Mouse (Mus musculus): Measurements from ENCODE around the gene Mrtfa. TPM values are rescaled to one million over a fixed set of nuclear protein-coding genes. Genes with fewer than 3 reads are reported as not detected.
A peak's percentile ranks its signal among the peaks of the same experiment; 100 is the strongest.

Gene Mrtfa
- 18.4 and 21.9 TPM in 2 replicates for polyA plus RNA-seq (2011; ENCODE audit: insufficient read depth, insufficient read length, low read depth, missing spikeins)

DNA sequence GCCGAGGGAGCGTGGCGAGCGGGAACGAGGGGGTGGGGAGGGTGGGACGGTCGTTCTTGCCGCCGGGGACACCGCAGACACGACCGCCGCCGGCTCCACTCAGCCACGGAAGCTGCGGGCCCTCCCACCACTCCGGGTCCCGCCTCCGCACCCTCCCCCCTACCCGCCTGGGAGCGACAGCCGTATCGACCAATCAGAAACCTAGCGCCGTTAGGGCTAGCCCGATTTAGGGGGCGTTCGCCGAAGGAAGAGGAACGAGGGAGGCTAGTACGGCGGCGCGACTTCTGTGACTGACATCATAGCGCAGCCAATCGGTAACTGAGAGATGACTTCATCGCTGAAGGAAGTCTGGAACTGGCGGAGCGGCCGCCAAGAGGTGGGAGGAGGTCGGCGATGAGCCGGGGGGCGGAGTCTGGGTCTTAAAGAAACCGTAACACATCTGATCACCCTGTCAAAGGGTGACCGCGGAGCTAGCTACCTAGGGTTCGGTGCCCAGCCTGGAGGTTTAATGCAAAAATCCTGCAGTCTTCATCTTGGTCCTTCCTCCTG is at the start of gene Mrtfa:
Gene Mrtfa (minus strand): TSS at position 128 of the 549 bp plus-strand sequence.
- H3K27me3 ChIP-seq (ENCODE audit: control insufficient read depth, insufficient read depth, low read length, poor library complexity, severe bottlenecking), result no peaks in the 10 kb centered on the region
- TF ChIP-seq POLR2A (IDR thresholded peaks at IDR 0.05; ENCODE audit: insufficient read depth, low read length) (peak; percentile 37), EP300 (IDR thresholded peaks at IDR 0.05; ENCODE audit: insufficient read depth, low read depth, low read length) (0 out of 2 replicates have a peak, but pooled peaks have one; percentile 34), CTCF (IDR thresholded peaks at IDR 0.05; ENCODE audit: low read depth, low read length) (no peak)
- peak within 1 kb of the TSS; percentile 70 for H3K9ac ChIP-seq (ENCODE audit: low read depth, poor library complexity, severe bottlenecking)
- H3K4me1 ChIP-seq (ENCODE audit: control insufficient read depth, insufficient read depth, low read length), result no peaks in the 10 kb centered on the region
- no peaks in the 10 kb centered on the region for H3K36me3 ChIP-seq (ENCODE audit: control insufficient read depth, insufficient read depth, low read length, poor library complexity, severe bottlenecking)
- H3K9me3 ChIP-seq (replicated peaks; ENCODE audit: control insufficient read depth, insufficient read depth, low read length, poor library complexity, severe bottlenecking), result no peaks in the 10 kb centered on the region
- H3K4me3 ChIP-seq (ENCODE audit: low read depth, low read length), result peak within 1 kb of the TSS; percentile 85
- no peak within 1 kb of the TSS for H3K27ac ChIP-seq (ENCODE audit: insufficient read depth, low read length)

DNA sequence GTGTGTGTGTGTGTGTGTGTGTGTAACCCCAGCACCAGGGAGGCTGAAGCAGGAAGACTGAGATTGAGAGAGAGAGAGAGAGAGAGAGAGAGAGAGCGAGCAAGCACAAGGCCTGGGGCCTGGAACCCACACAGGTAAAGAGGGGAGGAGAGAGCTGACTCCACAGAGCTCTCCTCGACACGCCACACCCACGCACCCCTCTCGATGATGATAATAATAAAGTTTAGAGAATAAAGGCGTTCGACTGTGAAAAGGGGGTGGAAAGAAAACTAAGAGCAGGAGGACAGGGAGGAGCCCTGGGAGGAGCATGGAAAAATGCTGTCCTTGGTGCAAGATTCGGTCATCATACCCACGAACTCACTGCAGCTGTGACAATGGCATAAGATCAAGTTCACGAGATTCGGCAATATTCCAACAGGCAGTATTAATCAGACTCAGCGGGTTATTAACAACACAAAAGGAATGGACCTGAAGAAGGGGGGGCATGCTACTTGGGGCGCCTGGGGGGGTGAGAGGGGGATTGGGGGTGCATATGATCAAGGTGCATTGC is 49.3 kb upstream of the Mrtfa start:
- Histone ChIP-seq H3K9ac (ENCODE audit: low read depth, poor library complexity, severe bottlenecking) (no peak overlapping the region), H3K4me3 (ENCODE audit: low read depth, low read length) (no peak overlapping the region), H3K9me3 (replicated peaks; ENCODE audit: control insufficient read depth, insufficient read depth, low read length, poor library complexity, severe bottlenecking) (no peaks in the 10 kb centered on the region), H3K4me1 (ENCODE audit: control insufficient read depth, insufficient read depth, low read length) (no peaks in the 10 kb centered on the region), H3K27me3 (ENCODE audit: control insufficient read depth, insufficient read depth, low read length, poor library complexity, severe bottlenecking) (no peaks in the 10 kb centered on the region), H3K36me3 (ENCODE audit: control insufficient read depth, insufficient read depth, low read length, poor library complexity, severe bottlenecking) (no peaks in the 10 kb centered on the region), H3K27ac (ENCODE audit: insufficient read depth, low read length) (no peak overlapping the region)
- no peak for TF ChIP-seq CTCF (IDR thresholded peaks at IDR 0.05; ENCODE audit: low read depth, low read length)
- no peak for TF ChIP-seq EP300 (IDR thresholded peaks at IDR 0.05; ENCODE audit: insufficient read depth, low read depth, low read length)
- TF ChIP-seq POLR2A (IDR thresholded peaks at IDR 0.05; ENCODE audit: insufficient read depth, low read length), result no peak

DNA sequence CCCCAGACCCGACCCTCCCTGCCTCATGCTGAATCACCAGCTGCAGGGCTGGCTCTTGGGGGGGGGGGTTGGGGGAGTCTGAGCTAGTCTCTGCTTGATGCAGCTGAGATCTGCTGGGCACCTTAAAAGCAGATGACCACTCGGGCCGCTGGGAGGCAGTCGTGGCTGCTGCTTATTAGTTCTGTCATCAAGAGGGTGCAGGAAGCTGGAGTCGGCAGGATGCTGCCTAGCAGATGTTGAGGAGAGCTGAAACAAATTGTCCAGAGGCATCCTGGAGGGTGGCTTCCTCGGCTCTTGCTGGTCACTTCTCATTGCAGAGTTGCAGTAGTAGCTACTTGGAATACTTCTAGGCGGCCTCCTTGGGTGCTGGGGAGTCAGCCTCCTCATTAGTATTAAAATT is 48.7 kb upstream of the Mrtfa start:
- Histone ChIP-seq H3K36me3 (ENCODE audit: control insufficient read depth, insufficient read depth, low read length, poor library complexity, severe bottlenecking) (no peaks in the 10 kb centered on the region), H3K27me3 (ENCODE audit: control insufficient read depth, insufficient read depth, low read length, poor library complexity, severe bottlenecking) (no peaks in the 10 kb centered on the region), H3K4me1 (ENCODE audit: control insufficient read depth, insufficient read depth, low read length) (no peaks in the 10 kb centered on the region), H3K27ac (ENCODE audit: insufficient read depth, low read length) (no peak overlapping the region), H3K4me3 (ENCODE audit: low read depth, low read length) (no peak overlapping the region), H3K9me3 (replicated peaks; ENCODE audit: control insufficient read depth, insufficient read depth, low read length, poor library complexity, severe bottlenecking) (no peaks in the 10 kb centered on the region), H3K9ac (ENCODE audit: low read depth, poor library complexity, severe bottlenecking) (no peak overlapping the region)
- TF ChIP-seq POLR2A (IDR thresholded peaks at IDR 0.05; ENCODE audit: insufficient read depth, low read length), result no peak
- TF ChIP-seq EP300 (IDR thresholded peaks at IDR 0.05; ENCODE audit: insufficient read depth, low read depth, low read length), result no peak
- TF ChIP-seq CTCF (IDR thresholded peaks at IDR 0.05; ENCODE audit: low read depth, low read length), result no peak

DNA sequence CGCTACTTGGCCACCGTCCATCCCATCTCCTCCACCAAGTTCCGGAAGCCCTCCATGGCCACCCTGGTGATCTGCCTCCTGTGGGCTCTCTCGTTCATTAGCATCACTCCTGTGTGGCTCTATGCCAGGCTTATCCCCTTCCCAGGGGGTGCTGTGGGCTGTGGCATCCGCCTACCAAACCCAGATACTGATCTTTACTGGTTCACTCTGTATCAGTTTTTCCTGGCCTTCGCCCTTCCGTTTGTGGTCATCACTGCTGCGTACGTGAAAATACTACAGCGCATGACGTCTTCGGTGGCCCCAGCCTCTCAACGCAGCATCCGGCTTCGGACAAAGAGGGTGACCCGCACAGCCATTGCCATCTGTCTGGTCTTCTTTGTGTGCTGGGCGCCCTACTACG is 46.9 kb upstream of the Mrtfa start:
- no peak overlapping the region for H3K4me3 ChIP-seq (ENCODE audit: low read depth, low read length)
- H3K4me1 ChIP-seq (ENCODE audit: control insufficient read depth, insufficient read depth, low read length), result no peaks in the 10 kb centered on the region
- TF ChIP-seq CTCF (IDR thresholded peaks at IDR 0.05; ENCODE audit: low read depth, low read length), result no peak
- no peak for TF ChIP-seq EP300 (IDR thresholded peaks at IDR 0.05; ENCODE audit: insufficient read depth, low read depth, low read length)
- H3K9me3 ChIP-seq (replicated peaks; ENCODE audit: control insufficient read depth, insufficient read depth, low read length, poor library complexity, severe bottlenecking), result no peaks in the 10 kb centered on the region
- no peak overlapping the region for H3K9ac ChIP-seq (ENCODE audit: low read depth, poor library complexity, severe bottlenecking)
- no peaks in the 10 kb centered on the region for H3K36me3 ChIP-seq (ENCODE audit: control insufficient read depth, insufficient read depth, low read length, poor library complexity, severe bottlenecking)
- H3K27me3 ChIP-seq (ENCODE audit: control insufficient read depth, insufficient read depth, low read length, poor library complexity, severe bottlenecking), result no peaks in the 10 kb centered on the region
- no peak overlapping the region for H3K27ac ChIP-seq (ENCODE audit: insufficient read depth, low read length)

DNA sequence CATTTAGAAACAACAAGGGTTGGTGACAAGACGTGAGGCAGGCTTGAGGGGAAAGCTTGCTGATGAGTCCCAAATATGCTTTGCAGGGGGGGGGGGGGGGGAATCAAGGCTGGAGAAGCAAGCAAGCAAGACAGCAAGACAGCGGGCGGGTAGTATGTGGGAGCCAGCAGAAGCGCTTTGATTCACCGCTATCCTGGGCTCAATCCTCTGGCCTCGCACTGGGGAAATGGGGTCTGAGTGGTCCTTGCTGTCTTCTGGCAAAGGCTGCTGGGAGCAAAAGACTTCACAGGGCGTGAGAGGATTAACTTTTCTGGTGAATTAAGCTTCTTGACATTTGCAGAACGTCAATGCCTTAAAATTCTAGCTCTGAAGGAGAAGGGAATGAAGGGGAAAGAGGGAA is 45.5 kb upstream of the Mrtfa start:
- H3K9ac ChIP-seq (ENCODE audit: low read depth, poor library complexity, severe bottlenecking), result no peak overlapping the region
- no peak overlapping the region for H3K27ac ChIP-seq (ENCODE audit: insufficient read depth, low read length)
- no peaks in the 10 kb centered on the region for H3K27me3 ChIP-seq (ENCODE audit: control insufficient read depth, insufficient read depth, low read length, poor library complexity, severe bottlenecking)
- H3K4me3 ChIP-seq (ENCODE audit: low read depth, low read length), result peak overlapping the region; percentile 41; the same call in 1 of the 2 replicates
- H3K36me3 ChIP-seq (ENCODE audit: control insufficient read depth, insufficient read depth, low read length, poor library complexity, severe bottlenecking), result no peaks in the 10 kb centered on the region
- no peak for TF ChIP-seq EP300 (IDR thresholded peaks at IDR 0.05; ENCODE audit: insufficient read depth, low read depth, low read length)
- H3K9me3 ChIP-seq (replicated peaks; ENCODE audit: control insufficient read depth, insufficient read depth, low read length, poor library complexity, severe bottlenecking), result no peaks in the 10 kb centered on the region
- no peaks in the 10 kb centered on the region for H3K4me1 ChIP-seq (ENCODE audit: control insufficient read depth, insufficient read depth, low read length)

DNA sequence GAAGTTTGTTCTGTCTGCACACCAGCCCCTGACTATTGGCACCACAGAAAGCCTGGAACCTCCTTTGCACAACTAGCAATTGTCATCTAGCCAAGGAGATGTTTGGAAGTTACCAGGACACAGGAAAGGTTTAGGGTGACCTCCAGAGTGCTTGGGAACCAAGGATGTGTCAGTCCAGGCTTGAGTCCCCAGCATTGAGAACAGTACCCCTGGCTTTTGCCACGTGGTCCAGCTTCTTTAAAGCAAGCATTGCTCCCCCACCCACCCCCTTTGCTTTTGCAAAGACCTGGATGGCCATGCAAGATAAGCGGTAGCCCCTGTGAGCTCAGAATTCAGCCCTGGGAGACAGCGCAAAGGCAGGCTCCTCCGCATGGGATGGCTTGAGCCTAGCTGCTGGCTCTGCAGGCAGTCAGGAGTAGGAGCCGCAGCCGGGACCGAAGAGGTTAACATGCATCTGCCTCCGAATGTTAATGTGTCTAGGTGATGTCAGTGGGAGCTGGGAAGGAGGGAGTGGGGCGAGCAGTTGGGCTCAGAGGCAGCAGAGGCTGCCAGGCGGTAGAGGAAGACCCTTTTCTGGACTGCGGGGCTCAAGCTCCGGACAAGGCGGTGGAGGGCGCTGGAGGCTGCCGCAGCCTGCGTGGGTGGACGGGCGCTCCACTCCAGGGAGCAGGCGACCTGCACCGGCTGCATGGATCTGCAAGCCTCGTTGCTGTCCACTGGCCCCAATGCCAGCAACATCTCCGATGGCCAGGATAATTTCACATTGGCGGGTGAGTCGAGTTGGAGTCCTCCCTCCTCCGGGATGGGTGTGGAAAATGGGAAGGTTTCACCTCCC is 44.7 kb upstream of the Mrtfa start, which contains the start of gene Mchr1:
Gene Mchr1 (plus strand): TSS at position 414 of the 835 bp plus-strand sequence.
- Histone ChIP-seq H3K27me3 (ENCODE audit: control insufficient read depth, insufficient read depth, low read length, poor library complexity, severe bottlenecking) (no peaks in the 10 kb centered on the region), H3K4me1 (ENCODE audit: control insufficient read depth, insufficient read depth, low read length) (no peaks in the 10 kb centered on the region), H3K36me3 (ENCODE audit: control insufficient read depth, insufficient read depth, low read length, poor library complexity, severe bottlenecking) (no peaks in the 10 kb centered on the region), H3K9me3 (replicated peaks; ENCODE audit: control insufficient read depth, insufficient read depth, low read length, poor library complexity, severe bottlenecking) (no peaks in the 10 kb centered on the region), H3K9ac (ENCODE audit: low read depth, poor library complexity, severe bottlenecking) (no peak within 1 kb of the TSS), H3K27ac (ENCODE audit: insufficient read depth, low read length) (no peak within 1 kb of the TSS), H3K4me3 (ENCODE audit: low read depth, low read length) (peak within 1 kb of the TSS; percentile 41)
- TF ChIP-seq POLR2A (IDR thresholded peaks at IDR 0.05; ENCODE audit: insufficient read depth, low read length), result no peak
- no peak for TF ChIP-seq CTCF (IDR thresholded peaks at IDR 0.05; ENCODE audit: low read depth, low read length)
- TF ChIP-seq EP300 (IDR thresholded peaks at IDR 0.05; ENCODE audit: insufficient read depth, low read depth, low read length), result no peak

Data from ES-Bruce4 (cell line).